Mouse (Mus musculus) CH12.LX (cell line): ENCODE measurements around the gene Txndc9. TPM values are rescaled to one million over a fixed set of nuclear protein-coding genes. Genes with fewer than 3 reads are reported as not detected.
A peak's percentile ranks its signal among the peaks of the same experiment; 100 is the strongest.

Experiments
- DNase-seq: peaks from one replicate; pipeline ENCODE4 v3.0.0-alpha.2; 2013; ENCODE audit errors: extremely low read depth
- H3K27ac ChIP-seq: 2 replicates; pipeline ENCODE4 v1.5.1; 2012; ENCODE audit warnings: low read depth, mild to moderate bottlenecking, control low read depth, moderate library complexity; ENCODE audit not compliant: insufficient read depth
- H3K27me3 ChIP-seq: replicated peaks from 2 replicates; pipeline ENCODE3; 2012; ENCODE audit warnings: inconsistent platforms
- H3K36me3 ChIP-seq, 2 experiments: replicated peaks in 1 of 2; 2 replicates each; pipeline versions ENCODE3 to v1.6.1; 2012; ENCODE audit warnings: inconsistent platforms in 1 of 2, low read length in 1 of 2, mild to moderate bottlenecking in 1 of 2, mixed read lengths in 1 of 2, moderate library complexity in 1 of 2; ENCODE audit not compliant: control insufficient read depth in 1 of 2, insufficient read depth in 1 of 2
- H3K4me1 ChIP-seq, 2 experiments: 2 replicates each; pipeline ENCODE4 v1.6.1; 2012; ENCODE audit warnings: inconsistent platforms in 1 of 2, moderate library complexity in 1 of 2; ENCODE audit not compliant: insufficient read depth in 2 of 2, control insufficient read depth in 1 of 2
- H3K4me2 ChIP-seq: 2 replicates; pipeline ENCODE4 v1.6.1; 2012; ENCODE audit warnings: low read depth, mild to moderate bottlenecking, control low read depth; ENCODE audit not compliant: poor library complexity, insufficient read depth, severe bottlenecking
- H3K4me3 ChIP-seq, 3 experiments: fragments of 150-350 bp in 1 of 3; sonication (generic) in 1 of 3; replicated peaks in 1 of 3; 2 replicates each; pipeline versions ENCODE3 to v1.5.1; 2011 to 2012; ENCODE audit warnings: low read depth in 2 of 3, low read length in 2 of 3, mild to moderate bottlenecking in 2 of 3, moderate library complexity in 2 of 3, control low read depth in 1 of 3, improper control_type of control experiment in 1 of 3, inconsistent platforms in 1 of 3, mixed read lengths in 1 of 3; ENCODE audit not compliant: poor library complexity in 1 of 3
- H3K79me2 ChIP-seq: replicated peaks from 2 replicates; pipeline ENCODE4 v1.6.1; 2012; ENCODE audit warnings: mild to moderate bottlenecking, moderate library complexity; ENCODE audit not compliant: control insufficient read depth, poor library complexity, insufficient read depth, severe bottlenecking; ENCODE audit errors: extremely low read depth
- H3K9ac ChIP-seq: 2 replicates; pipeline ENCODE4 v1.6.1; 2012; ENCODE audit warnings: low read depth, mild to moderate bottlenecking, control low read depth, moderate library complexity; ENCODE audit not compliant: insufficient read depth
- H3K9me3 ChIP-seq: replicated peaks from 2 replicates; pipeline ENCODE3; 2012; ENCODE audit warnings: low read length, inconsistent platforms, mixed read lengths
- CHD1 ChIP-seq: IDR thresholded peaks from 2 replicates; pipeline ENCODE4 v1.6.1; 2012; ENCODE audit warnings: low read depth, low read length, improper control_type of control experiment, inconsistent platforms
- CHD2 ChIP-seq: IDR thresholded peaks from 2 replicates; pipeline ENCODE4 v1.6.1; 2011; ENCODE audit warnings: low read length, improper control_type of control experiment
- E2F4 ChIP-seq: IDR thresholded peaks from 2 replicates; pipeline ENCODE4 v1.6.1; 2011; ENCODE audit warnings: low read depth, low read length, improper control_type of control experiment; ENCODE audit not compliant: insufficient replicate concordance
- ELF1 ChIP-seq: IDR thresholded peaks from 2 replicates; pipeline ENCODE4 v1.6.1; 2014; ENCODE audit warnings: low read depth, mild to moderate bottlenecking, inconsistent platforms, low read length, improper control_type of control experiment
- GABPA ChIP-seq: IDR thresholded peaks from 2 replicates; pipeline ENCODE4 v1.6.1; 2012; ENCODE audit warnings: low read depth, low read length, improper control_type of control experiment, inconsistent platforms; ENCODE audit not compliant: insufficient replicate concordance
- HCFC1 ChIP-seq: IDR thresholded peaks from 2 replicates; pipeline ENCODE4 v1.6.1; 2012; ENCODE audit warnings: low read depth, mild to moderate bottlenecking, inconsistent platforms, low read length, improper control_type of control experiment
- IRF4 ChIP-seq: IDR thresholded peaks from 2 replicates; pipeline ENCODE4 v1.6.1; 2014; ENCODE audit warnings: low read depth, mild to moderate bottlenecking, inconsistent platforms, low read length, improper control_type of control experiment
- JUN ChIP-seq: IDR thresholded peaks from 2 replicates; pipeline ENCODE4 v1.6.1; 2011; ENCODE audit warnings: low read depth, mild to moderate bottlenecking, low read length, improper control_type of control experiment, moderate library complexity; ENCODE audit not compliant: insufficient read depth
- JUND ChIP-seq: conservative IDR thresholded peaks from 2 replicates; pipeline ENCODE4 v1.6.1; 2011; ENCODE audit warnings: low read depth, low read length, improper control_type of control experiment
- KAT2A ChIP-seq: IDR thresholded peaks from 2 replicates; pipeline ENCODE4 v1.6.1; 2012; ENCODE audit warnings: low read length, improper control_type of control experiment, inconsistent platforms; ENCODE audit not compliant: insufficient replicate concordance
- MAFK ChIP-seq: IDR thresholded peaks from 2 replicates; pipeline ENCODE4 v1.6.1; 2011; ENCODE audit warnings: low read length, improper control_type of control experiment; ENCODE audit not compliant: insufficient replicate concordance
- MAX ChIP-seq: IDR thresholded peaks from 2 replicates; pipeline ENCODE4 v1.6.1; 2011; ENCODE audit warnings: low read length, improper control_type of control experiment
- MAZ ChIP-seq: IDR thresholded peaks from 2 replicates; pipeline ENCODE4 v1.6.1; 2012; ENCODE audit warnings: low read depth, mild to moderate bottlenecking, inconsistent platforms, low read length, improper control_type of control experiment, moderate library complexity
- MEF2A ChIP-seq: IDR thresholded peaks from 2 replicates; pipeline ENCODE4 v1.6.1; 2014; ENCODE audit warnings: low read depth, mild to moderate bottlenecking, inconsistent platforms, low read length, improper control_type of control experiment, borderline replicate concordance
- MXI1 ChIP-seq: IDR thresholded peaks from 2 replicates; pipeline ENCODE4 v1.6.1; 2011; ENCODE audit warnings: mild to moderate bottlenecking, low read depth, low read length, improper control_type of control experiment
- MYC ChIP-seq: IDR thresholded peaks from 2 replicates; pipeline ENCODE4 v1.6.1; 2011; ENCODE audit warnings: low read depth, mild to moderate bottlenecking, improper control_type of control experiment, low read length
- NELFE ChIP-seq: IDR thresholded peaks from 2 replicates; pipeline ENCODE4 v1.6.1; 2011; ENCODE audit warnings: low read depth, low read length, improper control_type of control experiment
- POLR2AphosphoS2 ChIP-seq: IDR thresholded peaks from 2 replicates; pipeline ENCODE4 v1.6.1; 2011; ENCODE audit warnings: low read depth, low read length, improper control_type of control experiment
- RAD21 ChIP-seq: IDR thresholded peaks from 2 replicates; pipeline ENCODE4 v1.6.1; 2011; ENCODE audit warnings: low read depth, mild to moderate bottlenecking, low read length, improper control_type of control experiment, moderate library complexity
- TBP ChIP-seq: conservative IDR thresholded peaks from 2 replicates; pipeline ENCODE4 v1.6.1; 2011; ENCODE audit warnings: low read depth, low read length, improper control_type of control experiment
- TCF12 ChIP-seq: IDR thresholded peaks from 2 replicates; pipeline ENCODE4 v1.6.1; 2014; ENCODE audit warnings: low read depth, mild to moderate bottlenecking, inconsistent platforms, low read length, improper control_type of control experiment
- UBTF ChIP-seq: IDR thresholded peaks from 2 replicates; pipeline ENCODE4 v1.6.1; 2012; ENCODE audit warnings: low read depth, mild to moderate bottlenecking, inconsistent platforms, low read length, improper control_type of control experiment, moderate library complexity
- ZC3H11A ChIP-seq: IDR thresholded peaks from 2 replicates; pipeline ENCODE4 v1.6.1; 2012; ENCODE audit warnings: low read depth, mild to moderate bottlenecking, inconsistent platforms, low read length, improper control_type of control experiment
- ZKSCAN1 ChIP-seq: IDR thresholded peaks from 2 replicates; pipeline ENCODE4 v1.6.1; 2012; ENCODE audit warnings: low read depth, inconsistent platforms, low read length, improper control_type of control experiment, borderline replicate concordance
- ZMIZ1 ChIP-seq: IDR thresholded peaks from 2 replicates; pipeline ENCODE4 v1.6.1; 2012; ENCODE audit warnings: low read depth, mild to moderate bottlenecking, inconsistent platforms, low read length, improper control_type of control experiment
- ZNF384 ChIP-seq: IDR thresholded peaks from 2 replicates; pipeline ENCODE4 v1.6.1; 2012; ENCODE audit warnings: low read depth, low read length, improper control_type of control experiment, inconsistent platforms
- dilution Hi-C: fragments of 300-500 bp; cut with MboI; formaldehyde crosslinking; loops from 2 replicates; pipeline ENCODE4 v1.14.3; 2020; ENCODE audit warnings: low sequenced_read_pairs; ENCODE audit not compliant: extremely low pct_unique_long_range_greater_than_20kb, extremely low pct_ligation_motif_present
- in situ Hi-C: fragments of 300-500 bp; cut with MboI; formaldehyde crosslinking; loops from 3 replicates; pipeline ENCODE4 v1.14.3; 2019; ENCODE audit warnings: low sequenced_read_pairs, low pct_ligation_motif_present, low pct_unique_long_range_greater_than_20kb, mixed read lengths
- polyA plus RNA-seq: library from polyadenylated mRNA; unstranded; fragments of >175 nt; gene quantifications from 2 replicates; pipeline ENCODE4 v1.2.1, GENCODE M21; 2012; ENCODE audit warnings: low read depth; ENCODE audit not compliant: insufficient read length
- total RNA-seq, 2 experiments: library from RNA; depleted of rRNA; stranded (reverse); fragments of 300-350 nt in 1 of 2; fragments of >200 nt in 1 of 2; gene quantifications; 2 replicates each; pipeline ENCODE4 v1.2.3; 2012 to 2014

Txndc9 gene
- total and polyA plus RNA-seq, 3 experiments = 44.1 to 99.5 (median 82.1) TPM

- TF ChIP-seq NELFE (peak; percentile 93), CHD2 (peak; percentile 98), UBTF (peak; percentile 50; the same call in 1 of the 2 replicates), MAX (peak; percentile 92), MEF2A (peak; percentile 17; the same call in 1 of the 2 replicates), HCFC1 (peak; percentile 95), JUN (no peak), MAZ (no peak), TCF12 (peak; percentile 54)
- TF ChIP-seq, all 38 proteins: peak for 21
Measured at GRCm38 (mm10) chr1:37996877-37997484, 712 bp downstream of the Txndc9 start (continued).

DNA sequence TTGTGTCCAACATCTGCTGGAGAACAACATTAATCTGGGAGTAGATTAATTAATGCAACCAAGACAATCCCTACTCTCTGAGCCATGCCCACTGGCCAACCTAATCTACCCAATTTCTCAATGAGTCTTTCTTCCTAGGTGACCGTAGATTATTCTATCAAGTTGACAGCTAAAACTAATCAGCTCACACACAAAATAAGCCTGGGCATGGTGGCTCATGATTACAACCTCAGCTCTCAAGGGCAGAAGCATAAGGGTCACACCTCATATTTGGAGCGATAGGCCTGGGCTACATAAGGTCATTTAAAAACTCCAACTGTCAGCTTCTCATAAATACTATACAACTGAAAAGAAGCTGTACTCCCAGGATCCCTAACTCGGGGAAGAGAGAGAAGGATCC lies 1.5 kb downstream of the Txndc9 start:
- dilution Hi-C loops (no loop called here), in situ Hi-C loops (no loop called here)
- no peak for DNase-seq
- Histone ChIP-seq H3K36me3 (peaks cover 34 to 45% of the 10 kb centered on the region in 2 experiments), H3K27ac (no peak overlapping the region), H3K79me2 (peaks cover 50% of the 10 kb centered on the region), H3K9me3 (no peaks in the 10 kb centered on the region), H3K9ac (peak overlapping the region; percentile 87), H3K27me3 (no peaks in the 10 kb centered on the region), H3K4me2 (peak overlapping the region; percentile 96), H3K4me1 (peaks cover under 1 to 14% of the 10 kb centered on the region in 2 experiments; a peak in 3 of 4 replicates), H3K4me3 (peak overlapping the region; percentile 74 to 97 (median 82))
- no peak for TF ChIP-seq ZC3H11A
- TF ChIP-seq ZKSCAN1 = no peak
- no peak for TF ChIP-seq UBTF
- no peak for TF ChIP-seq KAT2A
- TF ChIP-seq ZMIZ1 = no peak
- TF ChIP-seq MXI1 = no peak
- TF ChIP-seq GABPA = no peak
- TF ChIP-seq TBP = no peak
- TF ChIP-seq MAFK = no peak
- TF ChIP-seq RAD21 = no peak
- TF ChIP-seq ZNF384 = no peak
- TF ChIP-seq IRF4 = no peak
- no peak for TF ChIP-seq TCF12
- no peak for TF ChIP-seq MYC
- no peak for TF ChIP-seq JUND
- TF ChIP-seq CHD1 = no peak
- TF ChIP-seq POLR2AphosphoS2 = no peak
- no peak for TF ChIP-seq ELF1
- TF ChIP-seq CHD2 = no peak
- no peak for TF ChIP-seq E2F4
